Mouse (Mus musculus) layer of hippocampus, adult 6 months (tissue): Measurements from ENCODE around the gene Lat2. TPM values are rescaled to one million over a fixed set of nuclear protein-coding genes. Genes with fewer than 3 reads are reported as not detected.

Source experiments
- long read RNA-seq, 2 experiments: library from polyadenylated mRNA; unstranded; transcript quantifications; one replicate each; pipeline ENCODE4 v2.0.0; 2019 to 2020
- microRNA-seq: library from miRNA; unstranded; fragments of <30 nt; microRNA quantifications from one replicate; pipeline ENCODE4 v1.2.0, GENCODE M21; 2020
- polyA plus RNA-seq: library from polyadenylated mRNA; unstranded; fragments of <200 nt; fragmentation: Nextera tagmentation; gene quantifications from 2 replicates; pipeline ENCODE4 v1.2.3, GENCODE M21; 2021

The Lat2 gene
- polyA plus RNA-seq = 2.8 and 4.0 TPM in 2 replicates
- long read RNA-seq, experiment 1, partial matches to known transcripts = 0 of 3 reads
- long read RNA-seq, experiment 1, other reads (novel, unspliced or antisense) = 2 of 3 reads
- long read RNA-seq, experiment 2, partial matches to known transcripts = 0 of 7 reads
- long read RNA-seq, experiment 2, other reads (novel, unspliced or antisense) = 3 of 7 reads

GRCm38 (mm10) chr5:134614802-134615201 lies at the start of gene Lat2:
TSS of gene Lat2 (minus strand) at chr5:134615025.

DNA sequence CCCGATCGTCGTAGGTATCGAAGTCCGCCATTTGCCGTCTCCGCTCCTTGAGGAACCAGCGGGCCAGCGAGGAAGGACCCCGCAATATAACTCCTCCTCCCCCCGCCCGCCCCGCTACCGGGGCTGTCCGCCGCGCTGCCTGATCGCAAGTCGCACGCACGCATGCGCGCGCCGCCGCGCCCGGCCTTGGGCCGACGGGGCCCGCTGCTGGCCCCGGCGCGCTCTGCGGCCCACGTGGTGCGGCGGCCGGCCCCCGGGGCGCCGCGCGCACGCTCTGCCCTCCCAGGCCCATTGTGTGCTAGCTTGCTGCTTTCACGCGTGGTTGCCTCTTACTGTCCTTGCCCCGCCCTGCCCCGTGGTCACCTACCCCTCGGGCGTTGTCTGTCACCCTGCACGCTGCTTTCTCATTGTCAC lies 24.5 kb upstream of the Lat2 start, which contains the start of gene Eif4h:
Gene Eif4h, minus strand, starts transcription at position 222 of the 414 bp plus-strand sequence.

DNA sequence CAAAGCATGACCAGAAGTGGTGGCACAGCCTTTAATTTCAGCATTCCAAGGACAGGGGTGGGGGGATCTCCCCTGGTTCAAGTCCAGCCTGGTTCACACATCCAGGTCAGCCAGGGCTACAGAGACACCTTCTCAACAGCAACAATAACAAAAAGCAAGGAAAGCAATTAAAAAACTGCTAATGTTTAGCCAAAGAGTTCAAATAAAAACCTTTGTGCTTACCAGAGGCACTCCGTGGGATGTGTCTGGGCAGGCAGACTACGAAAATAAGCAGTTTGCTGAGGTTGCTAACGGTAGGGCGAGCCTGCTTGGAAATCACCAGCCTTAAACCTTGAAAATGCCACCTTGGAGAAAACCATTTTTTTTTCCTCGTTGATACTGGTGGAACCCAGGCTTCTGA lies 33.7 kb downstream of the Lat2 start, which contains the start of gene Rfc2:
Gene Rfc2, plus strand, starts transcription at position 221 of the 400 bp plus-strand sequence.

GRCm38 (mm10) chr5:134560071-134560449 lies 54.8 kb downstream of the Lat2 start, which contains the start of gene Syna:
TSS of gene Syna (minus strand) at chr5:134560171.

DNA sequence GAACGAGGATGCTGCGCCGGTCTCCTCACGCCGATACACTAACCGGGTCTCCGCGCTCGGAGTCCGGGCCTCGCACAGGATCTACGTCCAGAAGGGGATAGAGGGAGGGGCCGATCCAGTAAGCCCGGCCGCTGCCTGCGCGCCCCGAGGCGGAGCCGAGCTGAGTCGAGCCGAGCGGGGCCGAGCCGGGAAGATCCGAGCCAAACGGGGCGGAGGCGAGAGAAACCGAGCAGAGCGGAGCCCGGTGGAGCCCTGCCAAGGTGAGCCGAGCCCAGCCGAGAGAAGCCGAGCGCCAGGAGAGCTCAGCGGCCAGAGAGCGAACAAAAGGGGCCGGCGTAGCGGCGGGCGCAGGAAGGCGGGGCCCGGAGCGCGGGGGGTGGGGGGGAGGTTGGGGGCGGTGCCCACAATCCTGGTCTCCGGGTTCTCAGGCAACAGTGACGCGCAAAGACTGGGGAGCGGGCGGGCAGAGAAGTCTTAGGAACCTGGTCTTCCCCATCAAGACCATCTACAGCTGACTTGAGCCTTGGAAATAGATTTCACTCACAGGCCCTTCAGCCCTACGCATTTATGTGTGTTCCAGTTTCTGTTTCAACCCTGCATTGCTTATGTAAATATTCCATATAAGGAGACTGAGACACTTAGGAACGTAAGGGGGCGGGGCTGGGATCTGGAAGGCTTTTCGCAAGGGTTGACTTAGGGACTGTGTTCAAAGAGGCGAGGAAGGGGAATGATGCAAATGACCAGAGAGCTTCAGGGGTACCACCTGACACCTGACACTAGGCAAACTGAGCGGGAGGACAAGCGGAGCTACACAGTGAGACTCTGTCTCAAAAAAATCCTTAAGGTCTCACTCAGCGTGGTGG lies 62.5 kb downstream of the Lat2 start, which contains the start of gene Clip2:
Gene Clip2, minus strand, starts transcription at position 325 of the 863 bp plus-strand sequence.

Small RNA genes lying within 50 kb of the gene (microRNA-seq; reads per million reads assigned to microRNA genes)
- not detected for gene Mir7228

Other genes starting within 250 kb of the Lat2 start
- 6.6 and 8.8 TPM in 2 replicates for gene Gtf2ird1, start 158.3 kb downstream of the Lat2 start, polyA plus RNA-seq
- 4.6 and 5.0 TPM in 2 replicates for gene Clip2, start 62.6 kb downstream of the Lat2 start, polyA plus RNA-seq
- 3.0 and 3.3 TPM in 2 replicates for gene Syna, start 54.9 kb downstream of the Lat2 start, polyA plus RNA-seq
- 83.2 and 86.5 TPM in 2 replicates for gene Rfc2, start 33.7 kb downstream of the Lat2 start, polyA plus RNA-seq
- gene Eif4h, start 24.5 kb upstream of the Lat2 start, polyA plus RNA-seq = 302 and 303 TPM in 2 replicates
- 3.8 and 8.3 TPM in 2 replicates for gene Limk1, start 73.6 kb upstream of the Lat2 start, polyA plus RNA-seq
- gene Eln, start 132.3 kb upstream of the Lat2 start, polyA plus RNA-seq = 0.13 and 0.33 TPM in 2 replicates